Mouse (Mus musculus) left cerebral cortex, postnatal 25 days (tissue): ENCODE measurements around the gene Ptprn2. TPM values are rescaled to one million over a fixed set of nuclear protein-coding genes. Genes with fewer than 3 reads are reported as not detected.

Experiments
- DNase-seq, 2 experiments: peaks; one replicate each; pipeline ENCODE4 v3.0.0; 2022; ENCODE audit warnings: low spot score in 2 of 2, mixed read lengths in 1 of 2
- intact Hi-C: fragments of 180-260 bp; cut with DNase I; formaldehyde crosslinking; loops from one replicate; pipeline ENCODE4 v1.15.1; 2025
- total RNA-seq, 2 experiments: library from RNA; stranded (reverse); gene quantifications; 2 replicates each; pipeline ENCODE4 v1.2.3; 2021

Ptprn2 gene
- total RNA-seq, 2 experiments from 2014 or later, result 356 to 377 TPM

DNA sequence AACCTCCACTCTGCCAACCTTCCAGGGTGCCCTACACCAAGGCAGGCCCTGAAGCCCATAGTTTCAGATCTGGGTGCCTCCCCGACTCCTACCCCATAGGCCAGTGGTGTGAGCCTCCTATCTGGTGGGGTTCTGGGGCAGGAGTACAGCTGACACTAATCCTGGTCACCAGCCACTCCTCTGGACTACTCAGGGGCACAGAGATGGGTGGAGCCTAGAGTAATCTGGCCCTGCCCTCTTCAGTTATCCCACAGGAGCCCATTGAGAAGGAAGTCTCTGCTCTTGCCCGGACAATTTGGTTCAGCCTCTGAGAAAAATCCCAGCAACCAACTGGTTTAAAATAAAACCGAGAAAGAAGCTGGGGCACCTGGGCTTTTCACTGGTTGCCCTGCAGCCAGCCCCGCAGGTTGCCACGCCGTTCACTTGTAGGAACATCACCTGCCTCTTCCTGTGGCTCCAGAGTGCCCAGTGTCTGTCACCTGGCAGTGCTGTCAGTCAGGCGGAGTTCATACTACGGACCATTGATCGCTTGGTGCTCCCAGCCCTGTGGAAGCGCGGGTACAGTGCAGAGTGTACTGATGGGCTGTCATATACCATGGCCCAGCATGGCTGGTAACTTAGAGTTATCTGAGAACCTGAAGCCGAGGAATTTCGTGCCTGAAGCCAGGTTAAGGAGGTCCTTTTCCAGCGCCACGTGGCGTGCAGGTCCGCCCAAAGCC is 673.6 kb downstream of the Ptprn2 start:
- no peak for DNase-seq
- intact Hi-C loops, result loop anchor here (10.0 kb wide), 1 partner anchor 196 kb away; no protein-coding TSS in a partner anchor

GRCm38 (mm10) chr12:117159669-117160210 is 674.2 kb downstream of the Ptprn2 start:
- DNase-seq, result no peak
- intact Hi-C loops, result loop anchor here (5.0 to 10.0 kb wide), 2 partner anchors 168 to 195 kb away; no protein-coding TSS in a partner anchor

- no peak for DNase-seq
- intact Hi-C loops, result loop anchor here (5.0 kb wide), 1 partner anchor 167 kb away; no protein-coding TSS in a partner anchor
Measured at GRCm38 (mm10) chr12:117160211-117160891, 674.8 kb downstream of the Ptprn2 start.

DNA sequence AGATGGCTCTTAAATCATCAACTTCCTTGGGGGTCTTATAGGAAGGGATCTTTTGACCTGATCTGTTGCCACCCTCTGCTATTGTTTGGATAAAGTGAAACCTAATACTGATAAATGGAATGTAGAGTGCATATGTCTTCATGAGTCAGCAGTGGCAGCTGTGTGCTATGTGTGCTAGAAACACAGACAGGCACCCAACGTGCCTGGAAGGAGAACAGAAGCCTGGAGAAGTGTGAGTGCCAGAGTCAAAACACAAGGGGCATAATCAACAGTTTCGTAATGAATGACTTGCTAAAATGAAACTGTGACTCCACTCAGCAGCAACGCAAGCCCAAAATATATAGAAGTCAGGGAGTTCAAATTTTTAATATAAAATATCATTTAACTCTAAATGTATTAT is 676.7 kb downstream of the Ptprn2 start:
- DNase-seq, result no peak
- intact Hi-C loops, result loop anchor here (5.0 kb wide), 1 partner anchor 165 kb away; no protein-coding TSS in a partner anchor

- intact Hi-C loops, result loop anchor here (5.0 kb wide), 1 partner anchor 164 kb away; no protein-coding TSS in a partner anchor
- no peak for DNase-seq
Measured at GRCm38 (mm10) chr12:117163789-117164188, 678.3 kb downstream of the Ptprn2 start.

GRCm38 (mm10) chr12:117166266-117166665 is 680.7 kb downstream of the Ptprn2 start:
- intact Hi-C loops, result no loop called here
- no peak for DNase-seq

GRCm38 (mm10) chr12:117169670-117170069 is 684.1 kb downstream of the Ptprn2 start:
- DNase-seq, result no peak
- intact Hi-C loops, result no loop called here

DNA sequence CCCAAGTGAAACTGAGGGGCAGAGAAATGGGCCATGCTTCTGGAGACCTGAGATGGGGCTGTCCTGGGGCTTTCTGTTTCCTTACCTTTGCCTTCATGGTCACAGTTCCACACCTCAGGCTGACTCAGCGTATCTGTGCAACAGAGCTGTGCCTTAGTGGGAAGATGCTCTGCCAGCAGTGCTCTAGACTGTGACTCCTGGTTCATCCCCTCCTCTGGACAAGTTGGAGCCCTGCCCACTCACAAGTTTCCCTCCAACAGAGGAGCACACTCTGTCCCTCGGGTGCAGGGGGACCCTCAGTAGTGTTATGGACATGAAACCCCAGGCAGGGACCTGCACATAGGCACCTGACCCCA is 687.0 kb downstream of the Ptprn2 start:
- no peak for DNase-seq
- intact Hi-C loops, result no loop called here

DNA sequence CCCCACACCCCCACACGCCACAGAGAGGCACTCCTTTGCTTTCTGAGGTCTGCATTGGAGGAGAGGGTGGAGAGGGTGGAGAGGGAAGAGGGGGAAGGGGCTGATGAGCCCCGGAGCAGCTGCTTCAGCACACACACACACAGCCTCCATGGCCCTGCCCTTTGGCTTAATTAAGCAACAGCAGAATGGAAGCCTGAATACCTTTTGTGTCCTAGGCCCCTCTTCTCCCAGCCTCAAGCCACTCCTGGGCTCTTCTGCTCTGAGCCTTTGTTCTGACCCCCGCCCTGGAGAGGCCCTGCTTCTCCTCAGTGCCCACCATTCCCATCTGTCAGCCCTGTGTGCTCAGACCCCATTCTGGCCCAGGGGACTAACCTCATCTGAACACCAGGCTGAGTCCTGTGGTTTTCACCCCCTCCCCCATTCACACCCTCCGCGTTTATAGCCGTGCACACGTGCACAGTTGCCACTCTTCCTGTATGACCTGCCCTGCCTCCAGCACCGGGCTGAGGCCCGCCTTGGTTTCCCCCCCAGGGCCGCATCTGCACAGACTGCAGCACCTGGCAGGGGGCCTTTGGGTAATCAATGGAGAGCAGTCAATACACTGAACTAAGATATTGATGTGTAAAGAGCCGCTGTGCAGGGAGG is 687.5 kb downstream of the Ptprn2 start:
- DNase-seq, result no peak
- intact Hi-C loops, result no loop called here

- DNase-seq, result no peak
- intact Hi-C loops, result no loop called here
Measured at GRCm38 (mm10) chr12:117174189-117174588, 688.7 kb downstream of the Ptprn2 start.

- peak in 1 of 2 experiments; percentile 65 for DNase-seq
- intact Hi-C loops, result no loop called here
Measured at GRCm38 (mm10) chr12:117175072-117175681, 689.7 kb downstream of the Ptprn2 start.

- intact Hi-C loops, result no loop called here
- no peak for DNase-seq
Measured at GRCm38 (mm10) chr12:117176259-117176823, 690.8 kb downstream of the Ptprn2 start.

DNA sequence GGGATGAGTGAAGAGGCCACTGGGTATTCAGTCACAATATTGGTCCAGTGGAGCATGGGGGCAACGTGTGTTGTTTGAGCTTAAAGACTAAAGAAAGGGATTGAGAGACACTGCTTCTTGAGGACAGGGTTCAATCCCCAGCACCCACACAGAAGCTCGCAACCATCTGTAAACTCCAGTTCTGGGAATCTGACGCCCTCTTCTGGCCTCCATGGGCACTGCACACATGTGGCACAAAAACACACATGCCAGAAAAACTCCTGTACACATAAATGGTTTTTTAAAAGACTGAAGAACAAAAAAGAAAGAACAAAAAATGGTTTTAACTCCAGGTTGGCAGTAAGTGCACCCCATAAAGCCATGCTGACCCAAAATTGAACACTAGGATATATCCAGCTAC is 701.6 kb downstream of the Ptprn2 start:
- no peak for DNase-seq
- intact Hi-C loops, result no loop called here

GRCm38 (mm10) chr12:117192001-117192400 is 706.5 kb downstream of the Ptprn2 start:
- intact Hi-C loops, result no loop called here
- DNase-seq, result peak in 1 of 2 experiments; percentile 62

DNA sequence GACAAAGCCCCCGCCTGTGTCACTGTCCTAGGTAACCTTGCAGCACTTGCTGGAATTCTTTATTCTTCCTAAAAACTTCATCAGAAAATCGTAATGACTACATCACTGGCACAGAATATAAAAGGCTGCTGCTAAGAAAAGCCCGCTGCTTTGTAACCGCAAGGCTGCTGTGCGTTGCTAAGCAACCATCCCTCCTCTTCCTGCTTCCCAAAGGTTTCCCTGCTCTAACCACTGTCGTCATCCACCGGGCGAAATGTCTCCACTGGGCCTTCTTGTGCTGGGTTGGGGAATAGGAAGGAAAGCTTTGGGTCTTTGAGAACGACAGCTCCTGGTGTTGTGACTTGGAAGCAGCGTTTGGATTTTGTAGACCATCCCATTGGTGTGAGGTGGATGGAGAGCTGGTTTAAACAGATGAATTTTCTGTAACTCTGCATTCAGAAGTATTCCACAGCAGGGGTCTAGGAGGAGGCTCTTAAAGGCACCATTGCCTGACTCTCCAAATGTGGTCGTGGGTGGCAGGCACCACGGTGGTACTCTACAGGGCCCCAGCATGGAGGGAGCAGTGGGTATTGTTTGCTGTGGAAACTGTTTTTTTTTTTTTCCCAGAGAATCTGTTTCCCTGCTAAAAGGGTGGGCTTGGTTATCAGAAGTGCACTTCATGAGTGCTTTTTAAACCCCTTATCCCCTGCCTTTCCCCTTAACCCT is 711.4 kb downstream of the Ptprn2 start:
- intact Hi-C loops, result no loop called here
- DNase-seq, result peak; percentile 82 to 95

- intact Hi-C loops, result no loop called here
- no peak for DNase-seq
Measured at GRCm38 (mm10) chr12:117198093-117198492, 712.6 kb downstream of the Ptprn2 start.

GRCm38 (mm10) chr12:117200117-117200516 is 714.6 kb downstream of the Ptprn2 start:
- DNase-seq, result peak; percentile 74 to 89
- intact Hi-C loops, result no loop called here

DNA sequence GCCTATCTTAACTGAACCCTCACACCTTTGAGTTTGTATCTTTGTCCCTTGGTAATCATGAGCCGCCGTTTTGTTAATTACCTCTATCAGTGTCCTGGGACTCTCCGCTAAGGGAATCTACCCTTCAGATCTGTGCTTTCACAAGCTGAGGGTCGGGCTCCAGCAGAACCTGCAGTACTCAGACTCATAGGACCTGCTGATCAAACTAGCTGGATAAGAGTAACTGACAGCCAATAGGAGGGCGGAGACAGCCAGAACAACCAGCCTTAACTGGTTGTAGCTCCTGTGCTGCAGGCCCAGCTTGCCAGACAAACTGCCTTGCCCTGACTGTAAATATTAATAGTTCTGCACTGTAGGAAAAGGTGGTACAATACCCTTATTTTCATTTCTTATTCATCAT is 715.1 kb downstream of the Ptprn2 start:
- DNase-seq, result peak in 1 of 2 experiments; percentile 35
- intact Hi-C loops, result no loop called here

GRCm38 (mm10) chr12:117203506-117203905 is 718.0 kb downstream of the Ptprn2 start:
- no peak for DNase-seq
- intact Hi-C loops, result no loop called here
